Mouse (Mus musculus): ENCODE data around the gene Clec4f.

DNA sequence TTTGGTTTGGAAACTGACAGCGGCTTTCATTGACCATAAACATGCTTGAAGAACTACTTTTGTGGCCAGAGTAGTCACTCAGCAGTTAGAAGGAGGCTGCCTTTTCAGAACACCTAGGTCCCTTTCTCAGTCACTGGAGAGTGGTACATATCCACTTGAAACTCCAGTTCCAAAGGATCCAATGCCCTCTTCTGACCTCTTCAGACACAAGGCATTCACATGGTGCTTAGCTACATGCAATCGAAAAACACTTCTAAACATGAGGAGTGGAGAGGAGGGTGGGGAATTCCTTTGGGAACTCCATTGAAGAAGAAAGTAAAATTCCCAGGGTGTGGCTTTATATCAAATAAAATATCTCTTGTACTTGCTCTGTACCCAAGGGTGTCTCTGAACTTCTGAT, 61.0 kb downstream of the Clec4f start:
- TF ChIP-seq CTCF (IDR thresholded peaks at IDR 0.05) (no peak), EP300 (IDR thresholded peaks at IDR 0.05) (peak; percentile 22; the same call in 1 of the 2 replicates)
